Mouse (Mus musculus) heart, postnatal 25 days (tissue): ENCODE data around the gene Batf3. TPM values are rescaled to one million over a fixed set of nuclear protein-coding genes. Genes with fewer than 3 reads are reported as not detected.

Source experiments
- DNase-seq: peaks from one replicate; pipeline ENCODE4 v3.0.0; 2022; ENCODE audit warnings: low spot score
- intact Hi-C: fragments of 180-260 bp; cut with DNase I; formaldehyde crosslinking; loops from one replicate; pipeline ENCODE4 v1.15.1; 2025
- total RNA-seq, 2 experiments: library from RNA; stranded (reverse); gene quantifications; 2 replicates each; pipeline ENCODE4 v1.2.3; 2021

Gene Batf3
- total RNA-seq, 2 experiments from 2014 or later: 0.83 to 0.89 TPM

GRCm38 (mm10) chr1:191084951-191085559 lies 12.6 kb upstream of the Batf3 start:
- intact Hi-C loops: no loop called here
- no peak for DNase-seq

- DNase-seq: no peak
- intact Hi-C loops: no loop called here
These were observed 12.1 kb upstream of the Batf3 start for GRCm38 (mm10) chr1:191085597-191085996.

DNA sequence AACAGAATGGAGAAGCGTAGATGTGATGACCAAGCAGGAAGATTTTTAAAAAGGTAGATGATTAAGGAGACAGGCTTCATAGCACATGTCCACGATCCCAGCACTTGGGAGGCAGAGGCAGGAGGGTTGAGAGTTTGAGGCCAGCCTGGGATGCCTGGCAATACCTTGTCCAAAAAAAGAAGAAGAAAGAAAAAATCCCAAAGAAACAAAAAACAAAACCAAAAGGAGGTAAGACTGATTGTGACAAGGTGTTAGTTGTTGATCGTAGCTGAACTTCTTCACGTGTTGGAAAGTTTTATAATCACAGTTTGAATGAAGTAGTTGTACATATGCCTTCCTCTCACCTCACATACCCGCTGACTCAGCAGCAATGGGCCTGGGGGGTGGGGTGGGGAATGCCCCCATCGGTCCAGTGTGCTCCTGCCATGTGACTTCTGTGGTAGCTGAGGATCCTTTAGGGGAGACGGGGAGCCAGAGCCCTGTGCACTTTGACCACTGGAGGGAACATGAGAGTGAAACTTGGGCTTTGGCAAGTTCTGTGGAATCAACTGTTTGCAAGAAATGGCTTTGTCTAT lies 11.3 kb upstream of the Batf3 start:
- intact Hi-C loops: no loop called here
- no peak for DNase-seq

GRCm38 (mm10) chr1:191086960-191087359 lies 10.7 kb upstream of the Batf3 start:
- DNase-seq: no peak
- intact Hi-C loops: no loop called here

DNA sequence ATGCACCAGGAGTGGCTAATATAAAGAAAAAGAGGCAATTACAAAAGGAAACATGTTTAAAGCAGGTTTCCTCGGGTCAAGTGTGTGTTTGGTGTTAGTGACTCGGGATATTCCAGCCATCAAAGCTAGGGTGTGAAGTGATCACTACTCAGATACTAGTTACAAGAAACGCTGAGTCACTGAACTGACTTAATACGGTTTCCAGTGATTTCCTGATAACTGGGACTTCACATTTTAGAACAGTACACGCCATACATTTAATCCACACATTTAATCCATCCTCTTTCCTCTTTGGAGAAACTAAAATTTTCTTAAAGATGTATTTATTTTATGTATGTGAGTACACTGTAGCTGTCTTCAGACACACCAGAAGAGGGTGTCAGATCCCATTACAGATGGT lies 9.7 kb upstream of the Batf3 start:
- DNase-seq: no peak
- intact Hi-C loops: no loop called here

GRCm38 (mm10) chr1:191089355-191089754 lies 8.3 kb upstream of the Batf3 start:
- intact Hi-C loops: no loop called here
- no peak for DNase-seq

- no peak for DNase-seq
- intact Hi-C loops: no loop called here
These were observed 5.6 kb upstream of the Batf3 start for GRCm38 (mm10) chr1:191092050-191092449.

DNA sequence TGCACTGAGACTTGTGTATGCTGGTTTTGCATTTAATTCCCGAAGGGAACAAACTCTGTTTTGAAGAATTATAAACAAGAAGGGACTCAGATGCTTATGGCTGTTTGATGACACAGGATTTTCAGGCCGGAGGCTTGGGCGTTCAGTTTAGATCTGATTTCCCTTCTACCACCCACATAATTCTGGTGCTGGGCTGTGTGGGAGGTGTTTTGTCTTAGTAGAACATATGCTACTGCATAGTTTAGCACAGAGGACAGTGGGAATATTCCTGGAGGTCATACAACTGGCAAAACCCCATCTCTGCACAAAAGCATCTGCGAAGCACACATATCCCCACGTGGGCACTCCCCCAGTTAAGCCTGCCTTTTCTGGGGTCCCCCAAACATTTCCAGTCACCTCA lies 4.1 kb upstream of the Batf3 start:
- DNase-seq: no peak
- intact Hi-C loops: no loop called here

DNA sequence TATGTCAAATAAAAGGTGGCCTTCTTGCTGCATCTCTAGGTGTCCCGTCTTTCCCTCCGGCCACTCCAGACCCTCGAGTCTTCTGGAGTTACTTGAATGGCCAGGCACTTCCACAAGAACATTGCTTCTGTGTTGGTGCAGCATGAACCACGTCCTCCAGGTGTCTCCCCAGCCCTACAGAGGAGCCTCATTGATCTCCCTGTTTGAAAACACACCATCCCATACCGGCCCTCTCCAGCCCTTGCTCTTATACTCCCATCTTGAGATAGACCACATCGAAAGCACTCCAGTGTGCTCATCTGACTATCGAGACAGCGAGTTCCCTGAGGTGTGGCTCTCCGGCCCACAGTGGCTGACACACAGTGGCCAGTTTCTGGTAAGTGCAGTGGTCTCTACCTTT lies 2.6 kb upstream of the Batf3 start:
- intact Hi-C loops: no loop called here
- no peak for DNase-seq

DNA sequence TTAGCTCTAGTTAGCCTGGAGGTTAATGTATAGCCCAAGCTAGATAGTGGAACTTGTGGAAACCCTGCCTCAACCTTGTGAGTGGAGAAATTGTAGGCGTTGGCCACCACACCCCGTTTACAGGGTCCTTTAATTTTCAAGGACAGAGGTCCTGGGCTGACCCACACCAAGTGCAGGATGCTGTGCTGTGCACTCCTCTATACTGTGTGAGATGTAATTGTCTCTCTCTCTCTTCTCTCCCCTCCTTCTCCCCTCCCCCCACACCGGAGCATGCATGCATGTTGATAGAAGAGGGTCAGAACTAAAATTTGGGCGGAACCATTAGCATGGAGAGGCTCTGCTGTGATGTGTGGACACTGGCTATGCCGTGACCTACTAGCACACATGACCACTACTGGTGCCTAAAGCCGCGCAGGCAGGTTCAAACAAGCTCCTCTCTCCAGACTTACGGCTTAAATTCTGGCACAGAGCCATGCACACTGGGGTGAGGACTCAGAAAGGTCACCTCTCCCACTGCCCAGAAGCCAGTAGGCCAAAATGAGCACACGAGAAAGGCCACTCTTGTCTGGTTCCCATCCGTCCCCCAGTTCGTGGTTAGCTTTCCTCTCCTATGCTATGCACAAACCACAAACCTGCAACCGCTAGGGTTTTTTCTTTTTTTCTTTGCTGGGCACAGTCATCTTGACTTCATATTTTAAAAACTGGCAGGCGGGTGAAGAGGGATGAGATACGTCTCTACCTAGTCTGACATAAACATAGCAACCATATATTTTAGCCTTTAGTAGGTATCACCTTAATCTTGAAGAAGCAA lies 571 bp upstream of the Batf3 start:
- no peak for DNase-seq
- intact Hi-C loops: no loop called here

- intact Hi-C loops: no loop called here
- DNase-seq: no peak
These were observed 1.5 kb downstream of the Batf3 start for GRCm38 (mm10) chr1:191099114-191099513.

- DNase-seq: no peak
- intact Hi-C loops: no loop called here
These were observed 2.2 kb downstream of the Batf3 start for GRCm38 (mm10) chr1:191099772-191100291.

DNA sequence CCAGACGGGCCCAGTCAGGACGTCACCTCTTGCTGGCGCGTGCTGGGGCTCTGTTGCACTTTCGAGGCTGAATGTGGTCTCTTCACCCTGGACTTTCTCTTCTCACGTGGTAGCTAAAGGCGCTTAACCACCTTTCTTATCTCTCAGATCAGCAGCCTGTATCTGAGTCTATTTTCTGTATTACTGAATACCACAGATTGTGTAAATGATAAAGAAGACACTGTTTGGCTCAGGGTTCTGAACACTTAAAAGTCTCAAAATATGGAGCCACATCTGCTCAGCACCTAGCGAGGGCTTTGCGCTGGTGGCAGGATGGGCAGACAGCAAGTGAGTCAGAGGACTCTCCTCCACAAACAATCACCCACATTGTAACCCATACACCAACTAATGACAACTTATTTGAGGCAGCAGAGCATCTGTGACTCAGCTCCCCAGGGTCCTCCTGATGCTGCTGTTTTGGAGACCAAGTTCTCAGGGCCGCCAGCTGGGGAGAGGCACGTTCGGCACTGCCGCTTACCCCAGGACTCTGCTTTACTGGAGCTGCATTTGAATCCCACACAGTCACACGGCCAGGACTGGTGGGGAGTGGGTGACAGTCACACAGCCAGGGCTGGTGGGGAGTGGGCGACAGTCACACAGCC lies 5.2 kb downstream of the Batf3 start:
- intact Hi-C loops: no loop called here
- no peak for DNase-seq

DNA sequence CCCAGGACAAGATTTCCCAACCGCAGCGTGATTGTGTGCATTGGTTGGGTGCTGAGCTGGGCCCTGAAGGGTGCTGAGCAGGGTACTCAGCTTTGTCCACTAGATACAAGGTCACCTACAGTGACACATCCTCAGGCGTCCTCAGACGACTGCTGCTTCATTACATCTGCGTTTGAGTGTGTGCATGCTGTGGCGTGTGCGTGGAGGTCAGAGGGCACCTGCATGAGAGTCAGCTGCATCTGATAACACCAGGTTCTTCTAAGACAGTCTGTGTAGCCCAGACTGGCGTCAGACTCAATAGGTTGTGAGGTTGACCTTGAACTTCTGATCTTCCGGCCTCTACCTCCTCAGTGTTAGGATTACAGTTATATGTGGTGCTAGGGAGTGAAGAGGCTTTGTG lies 7.6 kb downstream of the Batf3 start:
- intact Hi-C loops: no loop called here
- no peak for DNase-seq

GRCm38 (mm10) chr1:191107306-191107705 lies 9.7 kb downstream of the Batf3 start:
- intact Hi-C loops: no loop called here
- no peak for DNase-seq

DNA sequence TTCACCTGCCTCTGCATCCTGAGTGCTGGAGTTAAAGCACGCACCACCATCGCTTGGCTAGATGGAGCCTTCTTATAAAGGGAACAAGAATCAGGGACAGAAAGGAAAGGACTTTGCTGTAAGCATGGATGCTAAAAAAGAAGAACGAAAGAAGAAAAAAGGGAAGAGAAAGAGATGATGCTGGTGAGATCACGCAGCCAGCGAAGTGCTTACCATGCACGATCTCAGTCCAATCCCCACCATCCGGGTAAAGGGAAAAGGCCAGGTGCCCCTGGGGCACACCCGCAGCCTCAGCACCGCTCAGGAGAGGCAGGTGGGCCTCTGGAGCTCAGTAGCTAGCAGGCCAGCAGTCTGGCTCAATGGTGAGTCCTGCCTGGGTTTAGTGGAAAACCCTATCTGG lies 12.3 kb downstream of the Batf3 start:
- no peak for DNase-seq
- intact Hi-C loops: no loop called here

GRCm38 (mm10) chr1:191111146-191111545 lies 13.5 kb downstream of the Batf3 start:
- no peak for DNase-seq
- intact Hi-C loops: no loop called here

DNA sequence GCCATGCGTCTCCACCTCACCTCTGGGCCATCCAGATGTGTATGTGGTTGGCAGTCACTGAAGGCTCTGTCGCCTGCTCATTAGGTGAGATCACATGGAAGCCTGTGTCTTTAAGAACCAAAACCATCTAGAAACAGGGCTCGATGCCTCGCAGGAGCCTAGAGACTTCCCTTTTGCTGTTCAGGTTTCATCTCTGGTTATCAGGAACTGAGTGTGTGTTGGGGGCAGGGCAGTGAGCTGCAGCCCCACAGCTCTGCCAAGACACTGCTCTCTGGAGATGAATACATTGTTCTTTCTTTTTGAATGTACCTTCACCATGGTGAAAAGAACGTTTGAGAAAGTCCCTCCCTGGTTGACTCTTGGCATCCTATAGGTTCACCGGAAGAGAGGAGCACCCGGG lies 17.2 kb downstream of the Batf3 start:
- no peak for DNase-seq
- intact Hi-C loops: no loop called here

- intact Hi-C loops: no loop called here
These were observed 18.0 kb downstream of the Batf3 start for GRCm38 (mm10) chr1:191115514-191116238.

GRCm38 (mm10) chr1:191122744-191123143 lies 25.1 kb downstream of the Batf3 start:
- no peak for DNase-seq
- intact Hi-C loops: no loop called here

More at GRCm38 (mm10) chr1:191115514-191116238, 18.0 kb downstream of the Batf3 start:
- DNase-seq: peak; percentile 42
